Mouse (Mus musculus): Measurements from ENCODE around the gene Galnt9.

DNA sequence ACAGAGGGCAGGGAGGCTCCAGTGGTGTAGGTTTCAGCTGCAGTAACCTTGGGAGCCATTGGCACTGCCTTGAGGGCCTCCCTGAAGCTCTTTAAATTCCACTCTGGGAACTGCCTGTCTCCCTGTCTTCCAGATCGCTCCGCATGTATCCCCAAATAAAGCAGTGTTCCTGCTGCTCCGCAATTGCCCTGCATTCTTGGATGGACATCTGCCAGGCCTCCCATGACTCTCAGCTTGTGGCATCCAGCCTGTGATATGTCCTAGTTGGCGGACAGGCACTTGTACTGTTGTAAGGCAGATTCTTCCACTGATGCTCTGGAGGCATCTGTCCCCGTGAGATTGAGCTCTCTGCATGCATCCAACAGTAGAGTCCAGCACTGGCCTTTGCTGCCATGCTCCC, 46.6 kb upstream of the Galnt9 start:
- no peak for TF ChIP-seq REST (IDR thresholded peaks at IDR 0.05; ENCODE audit: insufficient read depth, insufficient read length)
- no peak for TF ChIP-seq POLR2A (IDR thresholded peaks at IDR 0.05; ENCODE audit: insufficient read length, low read depth)
- TF ChIP-seq MYOD1 (IDR thresholded peaks at IDR 0.05; ENCODE audit: control insufficient read depth in 1 of 3, insufficient read length in 2 of 3, low read depth in 2 of 3): no peak

Data from myocyte (in vitro differentiated cells).